Mouse (Mus musculus): ENCODE results near the gene Nap1l5.

The Nap1l5 gene

GRCm38 (mm10) chr6:58906852-58907261 lies at the start of gene Nap1l5:
TSS of gene Nap1l5 (minus strand) at chr6:58907076.
- peak; percentile 58 for DNase-seq (ENCODE audit: low spot score)

- no peak for DNase-seq (ENCODE audit: low spot score)
Measured at GRCm38 (mm10) chr6:58951128-58951992, 44.5 kb upstream of the Nap1l5 start.

GRCm38 (mm10) chr6:58950410-58950809 lies 43.5 kb upstream of the Nap1l5 start:
- no peak for DNase-seq (ENCODE audit: low spot score)

GRCm38 (mm10) chr6:58946840-58947239 lies 40.0 kb upstream of the Nap1l5 start:
- DNase-seq (ENCODE audit: low spot score) = no peak

- no peak for DNase-seq (ENCODE audit: low spot score)
Measured at GRCm38 (mm10) chr6:58946246-58946645, 39.4 kb upstream of the Nap1l5 start.

GRCm38 (mm10) chr6:58943958-58944357 lies 37.1 kb upstream of the Nap1l5 start:
- no peak for DNase-seq (ENCODE audit: low spot score)

- no peak for DNase-seq (ENCODE audit: low spot score)
Measured at GRCm38 (mm10) chr6:58942276-58942675, 35.4 kb upstream of the Nap1l5 start.

GRCm38 (mm10) chr6:58937726-58938125 lies 30.9 kb upstream of the Nap1l5 start:
- DNase-seq (ENCODE audit: low spot score) = no peak

GRCm38 (mm10) chr6:58934144-58934543 lies 27.3 kb upstream of the Nap1l5 start:
- DNase-seq (ENCODE audit: low spot score) = no peak

GRCm38 (mm10) chr6:58933189-58933913 lies 26.5 kb upstream of the Nap1l5 start:
- peak; percentile 73 for DNase-seq (ENCODE audit: low spot score)

- no peak for DNase-seq (ENCODE audit: low spot score)
Measured at GRCm38 (mm10) chr6:58932515-58933188, 25.8 kb upstream of the Nap1l5 start.

GRCm38 (mm10) chr6:58931149-58931548 lies 24.3 kb upstream of the Nap1l5 start:
- DNase-seq (ENCODE audit: low spot score) = no peak

GRCm38 (mm10) chr6:58929911-58930431 lies 23.1 kb upstream of the Nap1l5 start:
- no peak for DNase-seq (ENCODE audit: low spot score)

- DNase-seq (ENCODE audit: low spot score) = no peak
Measured at GRCm38 (mm10) chr6:58927881-58928280, 21.0 kb upstream of the Nap1l5 start.

GRCm38 (mm10) chr6:58922511-58922910 lies 15.6 kb upstream of the Nap1l5 start:
- no peak for DNase-seq (ENCODE audit: low spot score)

GRCm38 (mm10) chr6:58921623-58922022 lies 14.7 kb upstream of the Nap1l5 start:
- DNase-seq (ENCODE audit: low spot score) = peak; percentile 21

- no peak for DNase-seq (ENCODE audit: low spot score)
Measured at GRCm38 (mm10) chr6:58920735-58921134, 13.9 kb upstream of the Nap1l5 start.

- no peak for DNase-seq (ENCODE audit: low spot score)
Measured at GRCm38 (mm10) chr6:58916498-58916897, 9.6 kb upstream of the Nap1l5 start.

- DNase-seq (ENCODE audit: low spot score) = no peak
Measured at GRCm38 (mm10) chr6:58913971-58914370, 7.1 kb upstream of the Nap1l5 start.

- DNase-seq (ENCODE audit: low spot score) = no peak
Measured at GRCm38 (mm10) chr6:58913551-58913950, 6.7 kb upstream of the Nap1l5 start.

- no peak for DNase-seq (ENCODE audit: low spot score)
Measured at GRCm38 (mm10) chr6:58912842-58913241, 6.0 kb upstream of the Nap1l5 start.

GRCm38 (mm10) chr6:58907791-58908190 lies 915 bp upstream of the Nap1l5 start:
- no peak for DNase-seq (ENCODE audit: low spot score)
